ENCODE assay signal across 12 mouse cellular contexts in the genomic region with DNA sequence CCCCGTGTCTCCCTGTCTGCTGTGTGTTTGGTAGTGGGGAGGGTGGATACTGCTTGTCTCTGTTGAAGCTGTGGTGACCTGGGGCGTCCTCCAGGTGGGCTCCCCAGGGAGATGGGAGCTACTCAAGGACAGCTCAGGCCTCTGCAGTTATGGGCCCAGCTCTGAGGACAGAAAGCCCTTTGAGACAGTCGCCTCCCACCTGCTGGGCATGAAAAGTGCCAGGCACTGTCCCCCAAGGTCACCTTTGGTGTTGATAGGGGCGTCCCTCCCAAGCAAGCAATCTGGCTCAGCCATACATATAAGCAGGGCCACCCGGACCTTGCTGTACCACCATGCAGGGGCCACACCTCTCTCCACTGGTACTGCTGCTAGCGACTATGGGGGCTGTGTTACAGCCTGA. TPM values are rescaled to one million over a fixed set of nuclear protein-coding genes. Genes with fewer than 3 reads are reported as not detected.
DNase-seq lines count a peak whose midpoint lies in the region; ATAC-seq and TF ChIP-seq lines count a peak whose summit lies in the region.
"Had no signal": no experiment of that assay in that cellular context is flagged by ENCODE, and none has a peak within 500 bp of the region (broad histone marks: within the 10 kb centered on the region; RNA-seq: fewer than 3 reads in every experiment).

Gene Amh (plus strand): TSS at position 328 of the 400 bp plus-strand sequence.

- TF ChIP-seq EP300 in stomach, postnatal 0 days (optimal IDR thresholded peaks at IDR 0.05), result no peak

- H3K9ac ChIP-seq in heart, embryonic 14.5 days (ENCODE audit: low read length), result peak within 1 kb of the TSS; percentile 42
- H3K9ac ChIP-seq in midbrain, embryonic 14.5 days (replicated peaks; ENCODE audit: low read length), result peak within 1 kb of the TSS; percentile 72
- no peak within 1 kb of the TSS for H3K9ac ChIP-seq in midbrain, embryonic 11.5 days (ENCODE audit: low read length)
- H3K9ac ChIP-seq in stomach, postnatal 0 days (ENCODE audit: low read length), result no peak within 1 kb of the TSS

- WGBS in heart, embryonic 14.5 days, result 45% methylated on average over 6 of the region's 6 CpGs
- WGBS in midbrain, embryonic 14.5 days, result 70% methylated on average over 6 of the region's 6 CpGs
- WGBS in midbrain, embryonic 11.5 days, result 65% methylated on average over 6 of the region's 6 CpGs
- 63% methylated on average over 6 of the region's 6 CpGs for WGBS in stomach, postnatal 0 days

- peaks cover 30 to 48% of the 10 kb centered on the region in 2 experiments for H3K4me1 ChIP-seq in heart, embryonic 14.5 days (ENCODE audit: control insufficient read depth in 2 of 2, insufficient read depth in 2 of 2, low read length in 2 of 2)
- H3K4me1 ChIP-seq in midbrain, embryonic 14.5 days (ENCODE audit: control insufficient read depth, insufficient read depth, low read length), result peaks cover 31% of the 10 kb centered on the region
- peaks cover 30% of the 10 kb centered on the region for H3K4me1 ChIP-seq in midbrain, embryonic 11.5 days (ENCODE audit: control insufficient read depth, insufficient read depth, low read length)
- no peaks in the 10 kb centered on the region for H3K4me1 ChIP-seq in stomach, postnatal 0 days (replicated peaks; ENCODE audit: control insufficient read depth, insufficient read depth)

- H3K4me3 ChIP-seq in heart, embryonic 14.5 days (ENCODE audit: control insufficient read depth in 1 of 2, insufficient read depth in 1 of 2, low read depth in 1 of 2, low read length in 2 of 2), result no peak within 1 kb of the TSS
- peak within 1 kb of the TSS; percentile 48; the same call in 1 of the 2 replicates for H3K4me3 ChIP-seq in midbrain, embryonic 14.5 days (replicated peaks; ENCODE audit: low read depth, low read length)
- H3K4me3 ChIP-seq in midbrain, embryonic 11.5 days (ENCODE audit: low read depth, low read length), result no peak within 1 kb of the TSS
- H3K4me3 ChIP-seq in stomach, postnatal 0 days (ENCODE audit: low read depth, low read length), result no peak within 1 kb of the TSS
- H3K4me3 ChIP-seq: myocyte had no signal

- no peak for ATAC-seq in heart, embryonic 14.5 days (ENCODE audit: insufficient number of reproducible peaks, insufficient read depth, low FRiP score, low read depth)
- no peak for ATAC-seq in midbrain, embryonic 14.5 days (ENCODE audit: low FRiP score, low TSS enrichment)
- no peak for ATAC-seq in midbrain, embryonic 11.5 days (ENCODE audit: low FRiP score)
- ATAC-seq in stomach, postnatal 0 days (ENCODE audit: low FRiP score, low TSS enrichment), result no peak
- ATAC-seq in megakaryocyte-erythroid progenitor cell, adult 5-6 weeks (replicated peaks; ENCODE audit: low FRiP score, low TSS enrichment, poor library complexity, severe bottlenecking), result no peak

- H3K27me3 ChIP-seq in heart, embryonic 14.5 days (ENCODE audit: control insufficient read depth, insufficient read depth, low read length), result no peaks in the 10 kb centered on the region
- peaks cover 9% of the 10 kb centered on the region for H3K27me3 ChIP-seq in midbrain, embryonic 14.5 days (ENCODE audit: control insufficient read depth, insufficient read depth, low read length)
- H3K27me3 ChIP-seq in midbrain, embryonic 11.5 days (ENCODE audit: control insufficient read depth, insufficient read depth, low read length), result peaks cover 25% of the 10 kb centered on the region
- H3K27me3 ChIP-seq in stomach, postnatal 0 days (ENCODE audit: control insufficient read depth, insufficient read depth, low read length), result no peaks in the 10 kb centered on the region

- intact Hi-C loops in heart, postnatal 14 days (cut with DNase I), result no loop called here

- peak within 1 kb of the TSS in 1 of 2 experiments; percentile 17; a peak in 1 of 4 replicates for H3K27ac ChIP-seq in heart, embryonic 14.5 days (replicated peaks in 1 of 2; ENCODE audit: control insufficient read depth in 1 of 2, insufficient read depth in 1 of 2, low read depth in 2 of 2, low read length in 2 of 2)
- H3K27ac ChIP-seq in midbrain, embryonic 14.5 days (replicated peaks; ENCODE audit: low read depth, low read length), result no peak within 1 kb of the TSS
- no peak within 1 kb of the TSS for H3K27ac ChIP-seq in midbrain, embryonic 11.5 days (ENCODE audit: low read depth, low read length)
- H3K27ac ChIP-seq in stomach, postnatal 0 days (replicated peaks), result no peak within 1 kb of the TSS

- no peak within 1 kb of the TSS for H3K4me2 ChIP-seq in heart, embryonic 14.5 days (ENCODE audit: low read length)
- 0 out of 2 replicates have a peak within 1 kb of the TSS, but pooled peaks have one; percentile 8 for H3K4me2 ChIP-seq in midbrain, embryonic 14.5 days (ENCODE audit: low read length)
- no peak within 1 kb of the TSS for H3K4me2 ChIP-seq in midbrain, embryonic 11.5 days
- no peak within 1 kb of the TSS for H3K4me2 ChIP-seq in stomach, postnatal 0 days (replicated peaks; ENCODE audit: low read depth)

- TF ChIP-seq CTCF in stomach, postnatal 0 days (IDR thresholded peaks at IDR 0.05; ENCODE audit: low read depth), result no peak

- no peaks in the 10 kb centered on the region for H3K9me3 ChIP-seq in heart, embryonic 14.5 days (ENCODE audit: control insufficient read depth, low read length)
- no peaks in the 10 kb centered on the region for H3K9me3 ChIP-seq in midbrain, embryonic 14.5 days (ENCODE audit: control insufficient read depth, low read length)
- no peaks in the 10 kb centered on the region for H3K9me3 ChIP-seq in midbrain, embryonic 11.5 days (ENCODE audit: control insufficient read depth, low read length)
- H3K9me3 ChIP-seq in stomach, postnatal 0 days (ENCODE audit: control insufficient read depth, low read length), result no peaks in the 10 kb centered on the region

- peak; percentile 60 for DNase-seq in cerebellum, adult 11-12 months
- DNase-seq in cerebellum, adult 11 months, result no peak
- DNase-seq in heart, postnatal 14 days, result no peak
- DNase-seq in midbrain, embryonic 14.5 days, result no peak
- no peak for DNase-seq in midbrain, embryonic 11.5 days (ENCODE audit: low spot score, missing footprints)
- peak; percentile 19 for DNase-seq in stomach, postnatal 0 days (ENCODE audit: low spot score)
- DNase-seq: kidney, adult 2 months; left cerebral cortex, postnatal 4 days; lung, postnatal 36 days had no signal

- H3K36me3 ChIP-seq in heart, embryonic 14.5 days (ENCODE audit: control insufficient read depth, insufficient read depth, low read length), result peaks cover 51% of the 10 kb centered on the region
- peaks cover 52% of the 10 kb centered on the region for H3K36me3 ChIP-seq in midbrain, embryonic 14.5 days (ENCODE audit: control insufficient read depth, insufficient read depth, low read length)
- H3K36me3 ChIP-seq in midbrain, embryonic 11.5 days (ENCODE audit: control insufficient read depth, insufficient read depth, low read length), result peaks cover 28% of the 10 kb centered on the region
- H3K36me3 ChIP-seq in stomach, postnatal 0 days (ENCODE audit: control insufficient read depth, insufficient read depth, low read length), result peaks cover 30% of the 10 kb centered on the region

RNA-seq across cellular contexts. Expression of gene Amh, which starts in this region (rescaled TPM):
- 0.12 TPM in 1 of 2 replicates, not detected in the other for polyA plus RNA-seq in heart, embryonic 14.5 days (2014; fragmentation: Nextera tagmentation; extraction: Ambion mirVana)
- under 1 TPM; 0.56 to 0.65 TPM for total RNA-seq in heart, postnatal 14 days (2021)
- polyA plus RNA-seq in midbrain, embryonic 14.5 days (2014; fragmentation: Nextera tagmentation; extraction: Ambion mirVana), result 0.12 TPM in 1 of 2 replicates, not detected in the other
- polyA plus RNA-seq in midbrain, embryonic 11.5 days (2014; fragmentation: Nextera tagmentation; extraction: Ambion mirVana), result not detected in 2 replicates
- 6.8 and 6.9 TPM in 2 replicates for polyA plus RNA-seq in stomach, postnatal 0 days (2015; fragmentation: Nextera tagmentation; extraction: Ambion mirVana)
- 0.59 TPM in 1 of 2 replicates, not detected in the other for total RNA-seq in megakaryocyte-erythroid progenitor cell, adult 5-6 weeks (2014; fragmentation: Nextera tagmentation)
- not detected in 2 replicates for total RNA-seq in megakaryocyte-erythroid progenitor cell, adult 5-6 weeks (2017)

Comparison
In these comparisons a context has a peak if more than half of its experiments do, and no peak if none do; other contexts are left out.
1. DNase-seq: peak in cerebellum, adult 11-12 months (single experiment) and stomach, postnatal 0 days (single experiment); none in cerebellum, adult 11 months (single experiment), heart, postnatal 14 days (0 of 2), midbrain, embryonic 14.5 days (single experiment) and midbrain, embryonic 11.5 days (single experiment).
2. H3K9ac ChIP-seq: peak in heart, embryonic 14.5 days (single experiment) and midbrain, embryonic 14.5 days (single experiment); none in midbrain, embryonic 11.5 days (single experiment) and stomach, postnatal 0 days (single experiment).